Mouse (Mus musculus) gastrocnemius, adult 2 months (tissue): ENCODE data around the gene Snx17. TPM values are rescaled to one million over a fixed set of nuclear protein-coding genes. Genes with fewer than 3 reads are reported as not detected.
A peak's percentile ranks its signal among the peaks of the same experiment; 100 is the strongest.

Experiments
- DNase-seq: peaks from one replicate; pipeline ENCODE4 v3.0.0; 2022
- H3K27ac ChIP-seq: fragments of 200-600 bp; 2 replicates; pipeline ENCODE4 v1.8.1; 2022; ENCODE audit warnings: mild to moderate bottlenecking
- H3K4me3 ChIP-seq: fragments of 200-600 bp; 2 replicates; pipeline ENCODE4 v1.8.1; 2022; ENCODE audit warnings: mild to moderate bottlenecking, moderate library complexity
- CTCF ChIP-seq: fragments of 200-600 bp; IDR thresholded peaks from 2 replicates; pipeline ENCODE4 v1.8.1; 2022; ENCODE audit warnings: antibody characterized with exemption, mild to moderate bottlenecking, moderate library complexity
- intact Hi-C: fragments of 180-260 bp; cut with DNase I; formaldehyde crosslinking; loops from one replicate; pipeline ENCODE4 v1.15.1; 2025
- long read RNA-seq, 2 experiments: library from polyadenylated mRNA; stranded (forward); transcript quantifications; one replicate each; pipeline ENCODE4 v2.0.0; 2021
- total RNA-seq, 2 experiments: library from RNA; stranded (reverse); gene quantifications; 2 replicates each; pipeline ENCODE4 v1.2.3; 2021

The Snx17 gene
- total RNA-seq = 10 to 100 TPM; 31.1 to 33.2 TPM
- long read RNA-seq, experiment 1, transcript Snx17-201 (15 exons, 2,018 nt) = major isoform, 21 of 29 reads
- long read RNA-seq, experiment 1, partial matches to known transcripts = 4 of 29 reads
- long read RNA-seq, experiment 1, other reads (novel, unspliced or antisense) = 3 of 29 reads
- long read RNA-seq, experiment 2, transcript Snx17-201 (15 exons, 2,018 nt) = major isoform, 28 of 30 reads
- long read RNA-seq, experiment 2, partial matches to known transcripts = 1 of 30 reads
- long read RNA-seq, experiment 2, other reads (novel, unspliced or antisense) = 1 of 30 reads

DNA sequence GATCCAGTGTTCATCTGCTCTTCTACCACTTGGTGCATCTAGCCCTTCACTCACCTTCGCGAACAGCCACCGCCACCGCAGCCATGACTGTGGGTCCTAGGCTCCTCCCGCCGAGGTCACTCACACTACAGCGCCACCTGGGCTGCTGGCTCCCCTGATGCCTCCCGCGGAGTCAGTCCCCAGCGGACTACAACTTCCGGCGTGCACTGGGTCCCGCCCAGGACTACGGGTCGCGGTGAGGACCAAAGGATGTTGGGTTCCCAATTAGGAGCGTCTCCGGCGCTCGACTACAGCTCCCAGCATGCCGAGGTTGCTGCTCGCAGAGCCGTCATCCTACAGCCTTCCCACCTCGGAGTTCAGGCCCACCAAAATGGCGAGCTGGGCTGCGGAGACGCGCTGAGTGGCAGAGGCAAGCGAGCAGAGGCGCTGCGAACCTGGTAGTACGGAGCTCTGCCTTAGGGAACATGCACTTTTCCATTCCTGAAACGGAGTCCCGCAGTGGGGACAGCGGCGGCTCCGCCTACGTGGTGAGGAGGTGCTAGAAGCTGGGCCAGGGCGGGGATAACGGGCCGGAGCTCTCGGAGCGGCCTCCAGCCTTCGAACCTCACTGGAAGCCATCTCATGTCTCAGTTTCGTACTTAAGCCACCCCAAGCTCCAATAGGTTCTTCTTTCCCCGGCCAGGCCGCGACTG, at the start of gene Snx17, which contains the start of gene Eif2b4:
Gene Snx17 (plus strand): TSS at position 289 of the 692 bp plus-strand sequence.
Gene Eif2b4 (minus strand): TSS at position 492 of the 692 bp plus-strand sequence.
- TF ChIP-seq CTCF = peak; percentile 66
- intact Hi-C loops = no loop called here
- peak within 1 kb of the TSS; percentile 81 for H3K4me3 ChIP-seq
- H3K27ac ChIP-seq = peak within 1 kb of the TSS; percentile 93
- peak; percentile 99 for DNase-seq

DNA sequence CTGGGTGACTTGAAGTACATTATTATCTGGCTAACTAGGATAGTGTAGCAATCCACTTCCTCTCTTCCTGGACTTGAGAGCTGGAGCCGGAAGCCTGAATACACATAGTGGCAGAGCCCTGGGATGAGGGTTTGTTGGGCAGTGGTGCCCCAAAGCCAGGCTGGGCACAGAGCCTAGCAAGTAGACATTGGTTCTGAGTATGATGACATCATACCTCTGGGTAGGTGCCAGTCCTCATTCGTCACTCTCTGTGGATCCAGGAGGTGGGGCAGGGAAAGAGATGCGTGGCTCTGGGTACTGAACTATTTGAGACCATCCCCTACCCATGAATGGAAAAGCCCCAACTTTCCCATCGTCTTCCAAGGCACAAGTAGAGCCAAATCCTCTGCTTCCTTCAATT, 43.2 kb upstream of the Snx17 start:
- intact Hi-C loops = no loop called here
- no peak for TF ChIP-seq CTCF
- Histone ChIP-seq H3K27ac (no peak overlapping the region), H3K4me3 (no peak overlapping the region)
- no peak for DNase-seq

DNA sequence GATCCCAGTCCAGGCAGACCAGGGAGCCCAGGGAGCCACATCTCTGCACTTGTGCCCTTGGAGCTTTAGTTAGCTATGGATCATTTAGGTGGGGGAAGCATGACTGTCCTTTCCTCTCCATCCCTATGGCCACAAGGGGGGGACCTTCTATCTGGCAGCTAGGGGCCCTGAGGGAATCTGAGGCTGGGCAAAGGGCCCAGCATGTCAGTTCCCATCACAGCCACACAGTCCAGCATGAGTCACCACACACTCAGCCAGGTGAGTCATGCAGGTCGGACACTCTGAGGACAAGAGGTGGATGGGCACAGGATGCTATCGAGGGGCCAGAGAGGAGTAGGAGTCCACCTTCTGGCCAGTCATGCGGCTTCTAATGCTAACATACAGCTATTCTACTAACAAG, 41.3 kb upstream of the Snx17 start:
- peak; percentile 18; the same call in 1 of the 2 replicates for TF ChIP-seq CTCF
- intact Hi-C loops = no loop called here
- peak; percentile 28 for DNase-seq
- no peak overlapping the region for H3K4me3 ChIP-seq
- peak overlapping the region; percentile 93 for H3K27ac ChIP-seq

DNA sequence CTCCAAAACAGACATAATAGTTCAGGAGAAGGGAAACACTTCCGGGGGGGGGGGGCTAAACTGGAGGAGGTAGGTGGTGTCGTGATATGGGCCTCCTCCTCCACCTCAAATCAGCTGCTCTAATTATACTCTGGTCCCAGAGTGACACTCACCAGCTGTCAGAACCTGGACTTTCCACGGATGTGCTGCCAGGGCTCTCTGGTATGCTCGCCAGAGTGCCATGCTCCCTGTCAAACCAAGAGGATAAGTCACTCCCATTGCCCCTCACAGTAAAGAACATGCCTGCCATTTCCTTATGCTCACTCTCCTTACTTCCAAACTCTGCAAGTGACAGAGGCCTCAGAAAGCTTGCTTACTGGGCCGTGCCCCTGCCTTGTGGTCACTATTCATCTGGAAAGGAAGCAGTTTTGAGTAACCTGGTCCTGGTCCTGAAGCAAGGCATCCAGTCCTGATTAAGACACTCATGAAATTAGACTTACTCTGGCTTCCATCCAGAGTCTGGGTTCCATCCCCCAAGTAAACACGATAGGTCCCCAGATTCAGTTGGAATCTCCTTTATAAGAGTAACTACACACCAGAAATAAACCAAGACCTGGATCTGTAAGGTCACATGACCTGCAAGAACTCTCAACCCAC, 39.4 kb upstream of the Snx17 start:
- DNase-seq = peak; percentile 72

DNA sequence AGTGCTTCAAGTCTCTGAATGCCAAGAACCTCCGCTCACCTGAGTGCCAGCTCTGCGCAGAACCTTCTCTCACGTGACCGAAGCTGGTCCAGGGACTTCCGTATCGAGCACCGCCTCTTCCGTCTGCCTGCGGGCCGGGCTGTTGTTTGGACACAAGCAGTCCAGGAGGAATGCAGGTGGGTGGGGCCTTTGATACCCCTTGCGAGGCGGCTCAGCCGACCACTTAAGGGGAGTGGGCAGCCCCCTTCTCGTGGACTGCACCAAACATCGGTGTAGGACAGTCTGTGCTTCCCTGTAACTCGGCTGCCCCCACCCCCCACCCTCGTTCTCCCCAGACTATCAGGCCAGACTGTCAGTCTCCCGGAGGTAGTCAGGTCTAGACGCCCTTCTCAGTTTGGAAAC, 38.9 kb upstream of the Snx17 start, which contains the start of gene Mpv17:
Gene Mpv17 (minus strand): TSS at position 100 of the 402 bp plus-strand sequence.
- peak within 1 kb of the TSS; percentile 95 for H3K4me3 ChIP-seq
- H3K27ac ChIP-seq = peak within 1 kb of the TSS; percentile 93
- peak; percentile 90 for DNase-seq
- intact Hi-C loops = loop anchor here (2.0 kb wide), 1 partner anchor 25 kb away; the partner anchor contains the start of gene Gm29609
- TF ChIP-seq CTCF = no peak

More for the DNA sequence above, 39.4 kb upstream of the Snx17 start:
- H3K27ac ChIP-seq = peak overlapping the region; percentile 93
- no peak for TF ChIP-seq CTCF
- H3K4me3 ChIP-seq = peak overlapping the region; percentile 95
- intact Hi-C loops = loop anchor here (2.0 kb wide), 1 partner anchor 25 kb away; the partner anchor contains the start of gene Gm29609

DNA sequence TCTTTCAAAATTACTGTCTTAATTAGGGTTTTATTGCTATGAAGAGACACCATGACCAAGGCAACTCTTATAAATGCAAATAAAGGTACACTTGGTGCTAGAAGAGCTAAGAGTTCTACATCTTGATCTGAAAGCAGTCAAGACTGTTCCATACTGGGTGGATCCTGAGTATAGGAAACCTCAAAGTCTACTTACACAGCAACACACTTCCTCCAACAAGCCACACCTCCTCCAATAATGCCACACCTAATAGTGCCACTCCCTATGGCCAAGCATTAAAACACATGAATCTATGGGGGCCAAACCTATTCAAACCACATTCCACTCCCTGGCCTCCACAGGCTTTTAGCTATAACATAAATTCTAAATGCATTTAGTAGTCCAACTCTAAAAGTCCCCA, 30.6 kb upstream of the Snx17 start:
- no peak overlapping the region for H3K27ac ChIP-seq
- TF ChIP-seq CTCF = no peak
- H3K4me3 ChIP-seq = no peak overlapping the region
- intact Hi-C loops = no loop called here
- DNase-seq = no peak

DNA sequence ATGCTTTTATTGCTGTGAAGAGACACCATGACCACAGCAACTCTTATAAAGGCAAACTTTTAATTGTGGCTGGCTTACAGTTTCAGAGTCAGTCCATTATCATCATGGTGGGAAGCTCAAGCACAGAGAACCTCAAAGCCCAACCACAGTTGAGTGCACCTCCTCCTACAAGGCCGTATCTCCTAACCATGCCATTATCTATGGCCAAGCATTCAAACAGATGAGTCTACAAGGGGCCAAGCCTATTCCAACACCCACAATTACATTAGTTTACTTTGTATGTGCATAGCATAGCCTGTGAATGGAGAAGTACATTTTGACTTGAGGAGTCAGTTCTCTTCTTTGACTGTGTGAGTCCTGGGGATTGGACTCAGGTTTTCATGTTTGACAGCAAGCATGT, 28.1 kb upstream of the Snx17 start:
- Histone ChIP-seq H3K27ac (no peak overlapping the region), H3K4me3 (no peak overlapping the region)
- intact Hi-C loops = no loop called here
- no peak for DNase-seq
- no peak for TF ChIP-seq CTCF

DNA sequence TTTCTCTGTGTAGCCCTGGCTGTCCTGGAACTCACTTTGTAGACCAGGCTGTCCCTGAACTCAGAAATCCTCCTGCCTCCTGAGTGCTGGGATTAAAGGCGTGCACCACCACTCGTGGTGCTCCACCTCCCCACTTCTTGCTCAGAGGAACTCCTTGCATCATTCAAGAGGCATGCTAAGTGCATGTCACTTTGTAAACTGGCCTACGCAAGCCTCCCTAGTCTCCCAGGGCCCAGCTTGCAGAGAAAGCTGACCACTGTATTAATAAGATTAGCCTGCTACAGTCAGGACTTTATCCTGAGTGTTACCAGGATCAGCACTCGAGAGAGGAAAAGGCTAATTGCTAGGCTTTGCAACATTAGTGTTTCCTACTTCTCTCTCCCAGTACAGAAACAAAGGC, 24.4 kb upstream of the Snx17 start:
- Histone ChIP-seq H3K4me3 (no peak overlapping the region), H3K27ac (no peak overlapping the region)
- intact Hi-C loops = no loop called here
- TF ChIP-seq CTCF = no peak
- no peak for DNase-seq

DNA sequence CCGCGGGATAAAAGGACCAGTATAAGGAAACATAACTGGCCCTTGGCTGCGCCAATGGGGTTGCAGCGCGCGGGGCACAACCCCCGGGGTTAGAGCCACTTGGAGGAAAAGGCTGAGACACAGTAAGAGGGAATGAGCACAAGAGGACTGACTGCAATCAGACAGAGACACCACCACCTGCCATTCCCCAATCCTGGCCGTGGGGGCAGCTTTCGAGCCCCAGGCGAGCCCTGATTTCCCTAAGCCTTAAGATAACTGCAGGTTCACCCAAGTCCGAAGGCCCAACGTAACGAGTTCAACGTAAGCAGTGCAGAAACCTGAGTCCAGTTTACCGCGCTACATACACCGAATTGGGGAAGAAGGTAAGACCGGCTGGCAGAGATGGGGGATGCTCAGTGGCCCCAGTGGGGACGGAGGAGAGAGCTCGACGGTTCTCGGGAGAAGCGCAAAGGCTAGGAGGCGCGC, 13.7 kb upstream of the Snx17 start:
- no peak for TF ChIP-seq CTCF
- DNase-seq = no peak
- peak overlapping the region; percentile 91 for H3K4me3 ChIP-seq
- H3K27ac ChIP-seq = peak overlapping the region; percentile 97
- intact Hi-C loops = loop anchor here (2.0 kb wide), 1 partner anchor 25 kb away; the partner anchor contains the start of gene Mpv17

DNA sequence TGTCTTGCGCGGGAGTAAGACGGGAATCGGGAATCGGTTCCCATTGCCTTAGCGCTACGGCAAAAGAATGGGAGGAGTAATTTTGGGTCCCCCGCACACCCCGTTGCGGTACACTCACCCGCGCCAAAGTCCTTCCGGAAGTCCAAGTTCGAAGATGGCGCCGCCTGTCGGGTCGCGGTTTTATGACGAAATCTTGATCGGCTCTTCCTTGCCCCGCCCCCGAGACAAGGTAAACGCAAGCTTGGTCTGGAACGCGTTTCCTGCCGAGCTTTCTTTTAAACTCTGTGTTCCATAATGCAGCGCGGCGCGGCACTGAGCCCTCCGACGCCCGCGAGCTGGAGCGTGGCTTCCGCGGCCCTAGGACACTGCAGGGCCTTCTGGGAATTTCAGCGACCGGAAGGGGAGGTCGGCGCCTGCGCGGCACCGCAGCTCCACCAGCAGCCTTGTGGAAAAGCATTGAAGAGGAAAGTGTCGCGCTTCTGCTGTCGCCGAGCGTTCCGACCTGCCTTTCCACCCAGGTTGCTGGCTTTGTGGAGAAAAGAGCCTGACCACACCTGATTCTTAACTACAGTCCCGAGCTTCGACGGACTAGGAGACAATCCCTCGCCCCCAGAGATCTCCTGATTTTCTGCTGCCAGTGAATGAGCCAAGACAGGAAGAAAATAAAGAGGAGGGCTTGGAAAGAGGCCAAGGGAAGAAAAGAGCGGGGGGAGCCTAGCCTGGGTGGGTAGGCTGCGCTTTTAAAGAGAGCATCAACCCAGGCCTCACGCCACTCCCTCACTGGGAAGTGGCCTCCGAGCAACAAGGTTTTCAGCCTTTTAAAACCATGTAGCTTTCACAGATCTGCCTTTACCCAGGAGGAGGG, 13.0 kb upstream of the Snx17 start, which contains the start of the genes Gm29609 and Gtf3c2:
Gene Gm29609 (minus strand): TSS at position 146 of the 865 bp plus-strand sequence.
Gene Gtf3c2 (minus strand): TSS at position 379 of the 865 bp plus-strand sequence.
- DNase-seq = peak; percentile 93
- Histone ChIP-seq H3K4me3 (peak within 1 kb of the TSS; percentile 91), H3K27ac (peak within 1 kb of the TSS; percentile 97)
- intact Hi-C loops = loop anchor here (2.0 to 5.0 kb wide), 2 partner anchors 25 to 42 kb away; partner anchors contain the start of genes Mpv17 and Ppm1g
- TF ChIP-seq CTCF = peak; percentile 8; the same call in 1 of the 2 replicates

DNA sequence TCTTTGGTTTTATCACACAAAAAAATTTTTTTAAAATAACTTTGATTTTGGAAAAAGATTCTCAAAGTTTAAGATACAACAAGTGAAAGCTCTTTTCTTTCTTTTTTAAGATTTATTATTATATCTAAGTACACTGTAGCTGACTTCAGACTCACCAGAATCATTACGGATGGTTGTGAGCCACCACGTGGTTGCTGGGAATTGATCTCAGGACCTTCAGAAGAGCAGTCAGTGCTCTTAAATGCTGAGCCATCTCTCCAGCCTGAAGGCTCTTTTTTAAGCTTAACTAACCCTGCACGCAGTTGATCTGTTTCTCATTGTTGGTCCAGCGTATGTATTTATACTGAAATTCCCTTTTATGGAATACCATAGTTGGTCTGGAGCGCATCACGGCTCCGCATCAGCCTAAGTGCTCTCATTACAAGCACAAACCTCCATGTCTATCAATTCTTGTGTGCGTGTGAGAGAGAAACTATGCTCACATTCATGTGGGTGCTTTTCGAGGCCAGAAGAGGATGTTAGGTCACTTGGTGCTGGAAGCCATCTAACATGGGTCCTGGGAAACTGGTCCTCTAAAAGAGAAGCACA, 11.8 kb upstream of the Snx17 start:
- peak overlapping the region; percentile 97; the same call in 1 of the 2 replicates for H3K27ac ChIP-seq
- no peak overlapping the region for H3K4me3 ChIP-seq
- intact Hi-C loops = loop anchor here (5.0 kb wide), 1 partner anchor 41 kb away; the partner anchor contains the start of gene Ppm1g
- no peak for DNase-seq
- TF ChIP-seq CTCF = no peak
